Mouse (Mus musculus): ENCODE results near the gene Swt1.
"Not testable (repeated sequence)": the region's sequence is repeated elsewhere in the genome, so short reads cannot be mapped to it uniquely, and the experiment has no call there.

DNA sequence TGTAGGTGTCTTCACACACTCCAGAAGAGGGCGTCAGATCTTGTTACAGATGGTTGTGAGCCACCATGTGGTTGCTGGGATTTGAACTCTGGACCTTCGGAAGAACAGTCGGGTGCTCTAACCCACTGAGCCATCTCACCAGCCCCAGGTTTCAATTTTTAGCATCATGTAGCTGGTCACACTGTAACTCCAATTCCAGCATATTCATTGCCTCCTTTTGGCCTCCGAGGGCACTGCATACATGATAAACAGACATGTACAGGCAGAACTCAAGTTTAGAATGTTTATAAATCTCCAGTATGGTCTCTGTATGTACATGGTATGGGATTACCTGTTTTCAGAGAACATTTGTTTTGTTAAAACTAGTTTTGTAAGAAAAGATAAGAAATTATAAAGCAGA is 80.0 kb downstream of the Swt1 start:
- TF ChIP-seq CTCF (IDR thresholded peaks at IDR 0.05; ENCODE audit: borderline replicate concordance, insufficient read depth, low read depth, low read length); POLR2A (IDR thresholded peaks at IDR 0.05; ENCODE audit: borderline replicate concordance, insufficient read depth, low read length): not testable (repeated sequence)

All from cerebellum, adult 2 months (tissue).